Mouse (Mus musculus) forebrain, embryonic 11.5 days (tissue): ENCODE measurements around the gene Svs1. TPM values are rescaled to one million over a fixed set of nuclear protein-coding genes. Genes with fewer than 3 reads are reported as not detected.
A peak's percentile ranks its signal among the peaks of the same experiment; 100 is the strongest.

Experiments
- ATAC-seq: fragments of 200-750 bp; cut with Nextera tagmentation; replicated peaks from 2 replicates; pipeline ENCODE4 v1.8.0; 2017; ENCODE audit warnings: moderate TSS enrichment; ENCODE audit not compliant: low FRiP score
- DNase-seq: peaks from one replicate; pipeline ENCODE4 v3.0.0-alpha.2; 2017; ENCODE audit warnings: low spot score
- H3K27ac ChIP-seq: fragments of 300-500 bp; sonication (generic); 2 replicates; pipeline ENCODE4 v1.5.1; 2014; ENCODE audit warnings: low read depth, low read length
- H3K27me3 ChIP-seq: fragments of 300-500 bp; sonication (generic); 2 replicates; pipeline ENCODE4 v1.6.1; 2014; ENCODE audit warnings: mild to moderate bottlenecking, low read length, mixed read lengths; ENCODE audit not compliant: control insufficient read depth, insufficient read depth
- H3K36me3 ChIP-seq: fragments of 300-500 bp; sonication (generic); 2 replicates; pipeline ENCODE4 v1.6.1; 2014; ENCODE audit warnings: mild to moderate bottlenecking, low read length, moderate library complexity, mixed read lengths; ENCODE audit not compliant: control insufficient read depth, insufficient read depth
- H3K4me1 ChIP-seq: fragments of 300-500 bp; sonication (generic); replicated peaks from 2 replicates; pipeline ENCODE4 v1.6.1; 2014; ENCODE audit warnings: low read length, mixed read lengths; ENCODE audit not compliant: control insufficient read depth, insufficient read depth
- H3K4me2 ChIP-seq: fragments of 300-500 bp; sonication (generic); 2 replicates; pipeline ENCODE4 v1.6.1; 2014; ENCODE audit warnings: low read depth, mild to moderate bottlenecking, low read length, moderate library complexity, mixed read lengths; ENCODE audit not compliant: severe bottlenecking
- H3K4me3 ChIP-seq: fragments of 300-500 bp; sonication (generic); 2 replicates; pipeline ENCODE4 v1.5.1; 2014; ENCODE audit warnings: low read depth, low read length
- H3K9ac ChIP-seq: fragments of 300-500 bp; sonication (generic); 2 replicates; pipeline ENCODE4 v1.6.1; 2014; ENCODE audit warnings: low read length
- H3K9me3 ChIP-seq: fragments of 300-500 bp; sonication (generic); 2 replicates; pipeline ENCODE4 v1.6.1; 2016; ENCODE audit warnings: low read length, mixed read lengths; ENCODE audit not compliant: control insufficient read depth
- WGBS: fragments of 180-500 bp; shearing (Covaris S2); extraction: QIAGEN DNeasy Blood & Tissue Kit; methylation state at CpG from one replicate; pipeline ENCODE4 v1.1.7; 2014; 5-methylcytosine and 5-hydroxymethylcytosine counted together
- polyA plus RNA-seq: library from polyadenylated mRNA; unstranded; fragments of >200 nt; fragmentation: Nextera tagmentation; extraction: Ambion mirVana; gene quantifications from 2 replicates; pipeline ENCODE4 v1.2.1, GENCODE M21; 2014

Gene Svs1
- polyA plus RNA-seq, 1 experiment from 2014 or later = not detected

- no peak overlapping the region for H3K4me3 ChIP-seq
- 91% methylated on average over 4 of the region's 4 CpGs for WGBS
- DNase-seq (no peak), ATAC-seq (no peak)
- no peaks in the 10 kb centered on the region for H3K9me3 ChIP-seq
- no peaks in the 10 kb centered on the region; the same call in 1 of the 2 replicates for H3K4me1 ChIP-seq
- H3K4me2 ChIP-seq = no peak overlapping the region
- no peak overlapping the region for H3K27ac ChIP-seq
- H3K27me3 ChIP-seq = no peaks in the 10 kb centered on the region
- H3K36me3 ChIP-seq = no peaks in the 10 kb centered on the region
- H3K9ac ChIP-seq = no peak overlapping the region
These were observed 44.6 kb downstream of the Svs1 start for GRCm38 (mm10) chr6:49031230-49031629.

- H3K9ac ChIP-seq = no peak overlapping the region
- H3K4me3 ChIP-seq = no peak overlapping the region
- H3K36me3 ChIP-seq = no peaks in the 10 kb centered on the region
- no peaks in the 10 kb centered on the region; the same call in 1 of the 2 replicates for H3K27me3 ChIP-seq
- peaks cover 4% of the 10 kb centered on the region; the same call in 1 of the 2 replicates for H3K4me1 ChIP-seq
- no peak overlapping the region for H3K4me2 ChIP-seq
- no peak for DNase-seq
- ATAC-seq = no peak
- H3K9me3 ChIP-seq = no peaks in the 10 kb centered on the region
- no peak overlapping the region for H3K27ac ChIP-seq
- WGBS = 60% methylated on average over 4 of the region's 4 CpGs
These were observed 46.1 kb downstream of the Svs1 start for GRCm38 (mm10) chr6:49032783-49033182.

- 47% methylated on average over 28 of the region's 28 CpGs for WGBS
These were observed 49.9 kb downstream of the Svs1 start, which contains the start of gene Gpnmb for GRCm38 (mm10) chr6:49036275-49037267. TSS of gene Gpnmb (plus strand) at chr6:49036546.

GRCm38 (mm10) chr6:49037268-49037662, 50.6 kb downstream of the Svs1 start:
- Histone ChIP-seq H3K27ac (no peak overlapping the region), H3K4me3 (no peak overlapping the region), H3K9me3 (no peaks in the 10 kb centered on the region), H3K4me2 (no peak overlapping the region), H3K9ac (no peak overlapping the region), H3K27me3 (no peaks in the 10 kb centered on the region; the same call in 1 of the 2 replicates), H3K4me1 (peaks cover 4% of the 10 kb centered on the region; the same call in 1 of the 2 replicates), H3K36me3 (no peaks in the 10 kb centered on the region)
- 60% methylated on average over 12 of the region's 12 CpGs for WGBS
- ATAC-seq = no peak
- DNase-seq = no peak

More at GRCm38 (mm10) chr6:49036275-49037267, 49.9 kb downstream of the Svs1 start, which contains the start of gene Gpnmb:
- Histone ChIP-seq H3K27ac (no peak within 1 kb of the TSS), H3K4me3 (no peak within 1 kb of the TSS), H3K9ac (no peak within 1 kb of the TSS), H3K27me3 (no peaks in the 10 kb centered on the region; the same call in 1 of the 2 replicates), H3K36me3 (no peaks in the 10 kb centered on the region), H3K4me2 (0 out of 2 replicates have a peak within 1 kb of the TSS, but pooled peaks have one; percentile 6), H3K4me1 (peaks cover 4% of the 10 kb centered on the region; the same call in 1 of the 2 replicates), H3K9me3 (no peaks in the 10 kb centered on the region)
- ATAC-seq (no peak), DNase-seq (no peak)

GRCm38 (mm10) chr6:49039470-49040180, 53.0 kb downstream of the Svs1 start:
- no peak for ATAC-seq
- 11% methylated on average over 18 of the region's 18 CpGs for WGBS

More at GRCm38 (mm10) chr6:49039470-49040180, 53.0 kb downstream of the Svs1 start:
- Histone ChIP-seq H3K4me3 (peak overlapping the region; percentile 19; the same call in 1 of the 2 replicates), H3K27me3 (no peaks in the 10 kb centered on the region; the same call in 1 of the 2 replicates), H3K9me3 (no peaks in the 10 kb centered on the region), H3K4me2 (peak overlapping the region; percentile 44), H3K4me1 (0 out of 2 replicates have a peak, but pooled peaks cover 4% of the 10 kb centered on the region), H3K36me3 (no peaks in the 10 kb centered on the region), H3K9ac (peak overlapping the region; percentile 48), H3K27ac (no peak overlapping the region)
- peak; percentile 76 for DNase-seq

Other genes starting within 250 kb of the Svs1 start
- gene Gimap1, start 247.8 kb upstream of the Svs1 start, polyA plus RNA-seq = 5.4 and 6.4 TPM in 2 replicates
- 0.71 and 1.5 TPM in 2 replicates for gene Gimap5, start 240.7 kb upstream of the Svs1 start, polyA plus RNA-seq
- not detected in 2 replicates for gene Gimap3, start 216.0 kb upstream of the Svs1 start, polyA plus RNA-seq
- gene Tmem176a, start 145.9 kb upstream of the Svs1 start, polyA plus RNA-seq = 15.7 and 18.2 TPM in 2 replicates
- 50.5 and 51.0 TPM in 2 replicates for gene Tmem176b, start 145.4 kb upstream of the Svs1 start, polyA plus RNA-seq
- not detected in 2 replicates for gene Aoc1, start 114.0 kb upstream of the Svs1 start, polyA plus RNA-seq
- gene 1600015I10Rik, start 57.0 kb upstream of the Svs1 start, polyA plus RNA-seq = not detected in 2 replicates
- not detected in 2 replicates for gene Doxl2, start 11.9 kb upstream of the Svs1 start, polyA plus RNA-seq
- gene Gpnmb, start 49.7 kb downstream of the Svs1 start, polyA plus RNA-seq = 0.51 and 1.1 TPM in 2 replicates
- 60.7 and 63.9 TPM in 2 replicates for gene Malsu1, start 86.9 kb downstream of the Svs1 start, polyA plus RNA-seq
- 121 and 132 TPM in 2 replicates for gene Igf2bp3, start 228.1 kb downstream of the Svs1 start, polyA plus RNA-seq